Mouse (Mus musculus) kidney, adult 2 months (tissue): ENCODE data around the gene Tuba1b. TPM values are rescaled to one million over a fixed set of nuclear protein-coding genes. Genes with fewer than 3 reads are reported as not detected.

Experiments
- DNase-seq: peaks from one replicate; pipeline ENCODE4 v3.0.0; 2021
- H3K27ac ChIP-seq: fragments of 200-500 bp; 2 replicates; pipeline ENCODE4 v1.5.1; 2012; ENCODE audit warnings: low read depth, low read length, control low read depth, inconsistent platforms; ENCODE audit not compliant: insufficient read depth
- H3K27me3 ChIP-seq: fragments of 200-500 bp; replicated peaks from 2 replicates; pipeline ENCODE4 v1.6.1; 2012; ENCODE audit warnings: mild to moderate bottlenecking, moderate library complexity, low read length, inconsistent platforms; ENCODE audit not compliant: control insufficient read depth, insufficient read depth
- H3K36me3 ChIP-seq: fragments of 200-500 bp; 2 replicates; pipeline ENCODE4 v1.6.1; 2012; ENCODE audit warnings: mild to moderate bottlenecking, moderate library complexity, low read length, inconsistent platforms; ENCODE audit not compliant: control insufficient read depth, insufficient read depth
- H3K4me1 ChIP-seq: fragments of 200-500 bp; 2 replicates; pipeline ENCODE4 v1.6.1; 2011; ENCODE audit warnings: low read length; ENCODE audit not compliant: control insufficient read depth, insufficient read depth
- H3K4me3 ChIP-seq: fragments of 200-500 bp; 2 replicates; pipeline ENCODE4 v1.5.1; 2011; ENCODE audit warnings: mild to moderate bottlenecking, low read depth, low read length, control low read depth; ENCODE audit not compliant: insufficient read depth
- CTCF ChIP-seq: fragments of 200-500 bp; conservative IDR thresholded peaks from 2 replicates; pipeline ENCODE4 v1.5.1; 2011; ENCODE audit warnings: low read depth, mild to moderate bottlenecking, control low read depth, low read length, moderate library complexity, mixed read lengths; ENCODE audit not compliant: insufficient read depth, insufficient read length
- POLR2A ChIP-seq: fragments of 200-500 bp; IDR thresholded peaks from one replicate; pipeline ENCODE4 v1.6.1; 2011; ENCODE audit warnings: low read depth, low read length, control low read depth
- WGBS: fragments of 180-500 bp; shearing (Covaris S2); methylation state at CpG from one replicate; pipeline ENCODE4 v1.1.7; 2018; 5-methylcytosine and 5-hydroxymethylcytosine counted together
- polyA plus RNA-seq: library from polyadenylated mRNA; depleted of rRNA; stranded (reverse); fragments of >200 nt; gene quantifications from 2 replicates; pipeline ENCODE4 v1.2.3, GENCODE M21; 2012

Gene Tuba1b
- polyA plus RNA-seq, 1 experiment = 488 TPM

DNA sequence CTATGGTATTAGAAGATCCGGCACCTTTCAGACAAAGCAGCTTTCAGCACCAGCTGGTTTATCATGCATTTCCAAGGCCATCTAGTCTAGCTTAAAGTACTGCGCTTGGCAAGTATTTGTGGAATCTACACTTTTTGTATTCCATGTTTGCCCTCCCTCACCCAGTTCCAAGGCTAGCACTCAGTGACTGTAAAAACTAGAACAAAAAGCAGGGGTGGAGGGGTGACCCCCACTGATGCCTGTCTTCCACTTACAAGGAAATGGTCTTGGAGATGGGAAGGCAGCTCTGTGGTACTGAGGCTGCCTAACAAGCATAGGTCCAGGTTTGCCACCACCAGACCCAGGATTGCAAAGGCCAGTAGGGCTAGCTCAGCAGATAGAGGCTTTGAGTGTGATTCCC is 31.8 kb downstream of the Tuba1b start:
- Histone ChIP-seq H3K4me3 (no peak overlapping the region), H3K4me1 (no peaks in the 10 kb centered on the region), H3K27me3 (no peaks in the 10 kb centered on the region), H3K36me3 (no peaks in the 10 kb centered on the region), H3K27ac (no peak overlapping the region)
- no peak for TF ChIP-seq POLR2A
- no peak for TF ChIP-seq CTCF
- DNase-seq = no peak
- WGBS = 97% methylated on average over 2 of the region's 2 CpGs

GRCm38 (mm10) chr15:98901530-98901929 is 32.8 kb downstream of the Tuba1b start:
- TF ChIP-seq CTCF = no peak
- no peak for TF ChIP-seq POLR2A
- H3K27ac ChIP-seq = no peak overlapping the region
- WGBS = 58% methylated on average over 1 of the region's 1 CpGs

DNA sequence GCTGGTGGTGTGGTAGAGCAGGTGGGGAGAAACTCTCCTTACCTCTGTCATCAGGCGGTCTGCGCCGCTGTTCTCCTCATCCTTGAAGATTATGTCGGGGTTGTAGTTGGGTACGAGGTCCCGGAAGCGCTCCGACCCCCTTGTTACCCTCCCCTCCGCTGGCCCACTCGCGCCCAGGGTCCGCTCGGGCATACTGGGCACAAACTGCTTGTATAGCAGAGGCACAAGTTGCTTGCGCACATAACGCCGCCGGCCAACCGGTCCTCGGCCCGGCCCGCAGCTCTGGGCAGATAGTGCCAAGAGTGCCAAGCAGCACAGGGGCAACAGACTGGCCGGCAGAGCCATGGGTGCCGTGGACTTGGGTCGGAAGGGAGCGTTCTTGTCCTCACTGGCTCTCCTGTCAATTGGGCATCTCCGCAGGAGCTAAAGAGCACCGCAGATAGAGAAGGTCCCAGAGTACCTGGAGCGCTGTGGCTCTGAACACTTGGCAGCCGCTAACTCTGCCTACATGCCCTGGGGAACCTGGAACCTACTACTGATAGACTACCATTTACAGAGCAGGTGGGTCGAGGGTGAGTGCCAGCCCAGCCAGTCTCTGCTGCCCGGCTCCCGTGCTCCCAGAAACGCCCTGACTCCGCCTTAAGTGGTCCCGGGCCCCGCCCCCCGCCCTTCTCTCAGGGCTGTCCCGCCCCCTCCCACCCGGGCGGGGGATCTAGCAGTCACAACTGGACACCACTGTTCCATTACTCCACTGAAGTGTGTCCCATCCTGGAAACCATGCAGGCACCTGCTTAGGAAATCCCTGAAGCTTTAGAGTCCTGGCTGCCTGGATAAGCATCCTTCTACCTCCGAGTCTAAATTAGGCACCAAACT is 36.2 kb downstream of the Tuba1b start, which contains the start of gene Dhh:
TSS of gene Dhh (minus strand) at position 613 of the 873 bp plus-strand sequence.
- H3K27ac ChIP-seq = no peak within 1 kb of the TSS
- TF ChIP-seq POLR2A (no peak), CTCF (no peak)
- WGBS = 4% methylated on average over 41 of the region's 41 CpGs
- 0 out of 2 replicates have a peak, but pooled peaks cover 4% of the 10 kb centered on the region for H3K4me1 ChIP-seq
- no peaks in the 10 kb centered on the region for H3K36me3 ChIP-seq
- peak within 1 kb of the TSS; percentile 26 for H3K4me3 ChIP-seq
- DNase-seq = peak; percentile 49
- H3K27me3 ChIP-seq = no peaks in the 10 kb centered on the region; the same call in 1 of the 2 replicates

More at GRCm38 (mm10) chr15:98901530-98901929, 32.8 kb downstream of the Tuba1b start:
- Histone ChIP-seq H3K36me3 (no peaks in the 10 kb centered on the region), H3K4me3 (no peak overlapping the region), H3K4me1 (no peaks in the 10 kb centered on the region), H3K27me3 (no peaks in the 10 kb centered on the region)
- no peak for DNase-seq

- 13% methylated on average over 10 of the region's 10 CpGs for WGBS
- Histone ChIP-seq H3K4me1 (0 out of 2 replicates have a peak, but pooled peaks cover 4% of the 10 kb centered on the region), H3K27ac (no peak overlapping the region), H3K27me3 (no peaks in the 10 kb centered on the region; the same call in 1 of the 2 replicates), H3K36me3 (no peaks in the 10 kb centered on the region), H3K4me3 (0 out of 2 replicates have a peak overlapping the region, but pooled peaks have one; percentile 26)
- TF ChIP-seq POLR2A (no peak), CTCF (no peak)
- DNase-seq = peak; percentile 42
Observed at GRCm38 (mm10) chr15:98897495-98897894, 36.9 kb downstream of the Tuba1b start.

- TF ChIP-seq POLR2A (no peak), CTCF (no peak)
- Histone ChIP-seq H3K4me1 (peaks cover 4% of the 10 kb centered on the region; the same call in 1 of the 2 replicates), H3K27me3 (no peaks in the 10 kb centered on the region; the same call in 1 of the 2 replicates), H3K4me3 (peak overlapping the region; percentile 32; the same call in 1 of the 2 replicates), H3K27ac (no peak overlapping the region; the same call in 1 of the 2 replicates), H3K36me3 (no peaks in the 10 kb centered on the region)
- DNase-seq = peak; percentile 24
- 20% methylated on average over 41 of the region's 41 CpGs for WGBS
Observed at GRCm38 (mm10) chr15:98895635-98896589, 38.5 kb downstream of the Tuba1b start.

DNA sequence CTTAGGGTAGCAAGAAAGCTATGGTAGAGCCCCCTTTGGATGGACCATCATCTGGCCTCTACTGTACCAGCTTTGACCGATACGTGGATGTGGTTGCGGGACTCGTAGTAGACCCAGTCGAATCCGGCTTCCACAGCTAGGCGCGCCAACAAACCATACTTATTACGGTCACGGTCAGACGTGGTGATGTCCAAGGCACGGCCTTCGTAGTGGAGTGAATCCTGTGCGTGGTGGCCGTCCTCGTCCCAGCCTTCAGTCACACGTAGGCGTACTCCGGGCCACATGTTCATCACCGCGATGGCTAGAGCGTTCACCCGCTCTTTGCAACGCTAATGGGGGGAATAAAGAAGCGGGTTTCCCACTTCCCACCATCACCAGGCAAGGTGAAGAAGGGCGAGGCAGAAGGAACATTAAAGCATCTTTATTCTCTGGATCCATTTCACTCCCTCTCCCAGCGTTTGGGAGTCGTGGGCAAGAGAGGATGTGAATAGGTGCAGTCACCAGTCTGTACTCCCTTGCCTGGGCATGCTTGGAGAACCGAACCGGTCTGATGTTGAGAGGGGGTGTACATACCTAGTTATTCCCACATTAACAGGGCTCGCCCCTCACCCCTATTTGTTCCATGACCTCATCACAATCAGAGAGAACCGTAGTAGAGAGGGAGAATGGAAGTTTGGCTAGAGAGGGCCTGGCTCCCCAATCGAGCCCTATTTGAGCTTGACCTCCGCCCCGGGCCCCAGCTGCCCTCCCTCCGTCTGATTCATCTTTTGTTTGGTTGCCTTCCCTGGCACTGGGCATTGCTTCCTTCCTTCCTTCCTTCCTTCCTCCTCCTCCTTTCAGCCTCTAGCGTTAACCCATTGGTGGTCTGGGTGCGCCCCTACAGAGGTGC is 39.4 kb downstream of the Tuba1b start:
- H3K27ac ChIP-seq = no peak overlapping the region
- peaks cover 4% of the 10 kb centered on the region; the same call in 1 of the 2 replicates for H3K4me1 ChIP-seq
- peak overlapping the region; percentile 32; the same call in 1 of the 2 replicates for H3K4me3 ChIP-seq
- no peak for DNase-seq
- WGBS = 33% methylated on average over 38 of the region's 38 CpGs
- H3K27me3 ChIP-seq = no peaks in the 10 kb centered on the region; the same call in 1 of the 2 replicates
- no peak for TF ChIP-seq POLR2A
- no peak for TF ChIP-seq CTCF
- no peaks in the 10 kb centered on the region for H3K36me3 ChIP-seq
